9 mouse cellular contexts compared by ENCODE assay signal in genomic region chr11:69503863-69504280, GRCm38 (mm10). TPM values are rescaled to one million over a fixed set of nuclear protein-coding genes. Genes with fewer than 3 reads are reported as not detected.
A peak's percentile ranks its signal among the peaks of the same experiment; 100 is the strongest.
DNase-seq lines count a peak whose midpoint lies in the region; ATAC-seq and TF ChIP-seq lines count a peak whose summit lies in the region.
"Had no signal": no experiment of that assay in that cellular context is flagged by ENCODE, and none has a peak within 500 bp of the region (broad histone marks: within the 10 kb centered on the region; RNA-seq: fewer than 3 reads in every experiment).

No protein-coding gene starts in this region.

- H3K4me1 ChIP-seq in kidney, adult 2 months (ENCODE audit: control insufficient read depth, insufficient read depth, low read length) = no peaks in the 10 kb centered on the region
- H3K4me1 ChIP-seq: midbrain, embryonic 12.5 days had no signal

- 0 out of 2 replicates have a peak, but pooled peaks have one; percentile 32 for ATAC-seq in common myeloid progenitor, adult 5-6 weeks (replicated peaks; ENCODE audit: low read depth, poor library complexity, severe bottlenecking)
- no peak for ATAC-seq in CD4-positive, CD25-positive, alpha-beta regulatory T cell, adult 4 months

- H3K36me3 ChIP-seq in kidney, adult 2 months (ENCODE audit: control insufficient read depth, insufficient read depth, low read length) = no peaks in the 10 kb centered on the region
- H3K36me3 ChIP-seq: midbrain, embryonic 12.5 days had no signal

- no peak overlapping the region for H3K4me3 ChIP-seq in kidney, adult 2 months (ENCODE audit: insufficient read depth, low read depth, low read length)
- H3K4me3 ChIP-seq: midbrain, embryonic 12.5 days had no signal

- intact Hi-C loops in heart, postnatal 25 days (cut with DNase I) = loop anchor here (5.0 kb wide), 1 partner anchor 52 kb away; no protein-coding TSS in a partner anchor

- no peak for TF ChIP-seq CTCF in kidney, adult 2 months (conservative IDR thresholded peaks at IDR 0.05; ENCODE audit: insufficient read depth, insufficient read length, low read depth, low read length)

- DNase-seq in kidney, adult 2 months = peak; percentile 7
- no peak for DNase-seq in kidney, adult 11 months
- DNase-seq in heart, postnatal 25 days (ENCODE audit: low spot score) = peak; percentile 57
- DNase-seq in lung, postnatal 4 days = peak; percentile 40 to 51
- DNase-seq in layer of hippocampus, postnatal 14 days (ENCODE audit: low spot score in 2 of 2) = no peak
- no peak for DNase-seq in left cerebral cortex, adult 9 months (ENCODE audit: low spot score in 2 of 2)

- H3K27me3 ChIP-seq in kidney, adult 2 months (replicated peaks; ENCODE audit: control insufficient read depth, insufficient read depth, low read length) = no peaks in the 10 kb centered on the region
- H3K27me3 ChIP-seq: midbrain, embryonic 12.5 days had no signal

- WGBS in kidney, adult 2 months = 44% methylated on average over 4 of the region's 4 CpGs

- no peak overlapping the region for H3K27ac ChIP-seq in kidney, adult 2 months (ENCODE audit: insufficient read depth, low read depth, low read length)
- H3K27ac ChIP-seq: midbrain, embryonic 12.5 days had no signal

- TF ChIP-seq POLR2A in kidney, adult 2 months (IDR thresholded peaks at IDR 0.05; ENCODE audit: low read depth, low read length) = no peak

RNA-seq across cellular contexts. Expression of gene Dnah2, which starts 45.0 kb away (rescaled TPM):
- 0.50 and 0.73 TPM in 2 replicates for polyA plus RNA-seq in kidney, adult 2 months (2012; rRNA removed)
- total RNA-seq in common myeloid progenitor, adult 5-6 weeks (2017) = 0.68 TPM in 1 of 2 replicates, not detected in the other
- total RNA-seq in heart, postnatal 25 days (2021) = under 1 TPM; 0.17 to 0.39 TPM
- 1 to 10 TPM; 5.8 to 6.3 TPM for total RNA-seq in layer of hippocampus, postnatal 14 days (2021)
- under 1 TPM in 1 of 2 experiments, not detected in 1; 0.09 TPM for polyA plus RNA-seq in CD4-positive, CD25-positive, alpha-beta regulatory T cell, adult 4 months (2017; shearing (Covaris generic))

RNA-seq across cellular contexts. Expression of gene Efnb3, which starts 56.1 kb away (rescaled TPM):
- 0.81 and 0.84 TPM in 2 replicates for polyA plus RNA-seq in kidney, adult 2 months (2012; rRNA removed)
- total RNA-seq in common myeloid progenitor, adult 5-6 weeks (2017) = 0.55 TPM in 1 of 2 replicates, not detected in the other
- total RNA-seq in heart, postnatal 25 days (2021) = 10 to 100 TPM; 64.1 to 71.6 TPM
- 100 to 1,000 TPM; 144 to 156 TPM for total RNA-seq in layer of hippocampus, postnatal 14 days (2021)
- under 1 TPM; 0.27 to 0.37 TPM for polyA plus RNA-seq in CD4-positive, CD25-positive, alpha-beta regulatory T cell, adult 4 months (2017; shearing (Covaris generic))

Comparison
In these comparisons a context has a peak if more than half of its experiments do, and no peak if none do; other contexts are left out.
1. DNase-seq: peak in kidney, adult 2 months (single experiment), heart, postnatal 25 days (single experiment) and lung, postnatal 4 days (2 of 2); none in kidney, adult 11 months (single experiment), layer of hippocampus, postnatal 14 days (0 of 2) and left cerebral cortex, adult 9 months (0 of 2).
2. RNA of gene Efnb3, which starts 56.1 kb away (total RNA-seq): 144 to 156 TPM in layer of hippocampus, postnatal 14 days and 64.1 to 71.6 TPM in heart, postnatal 25 days; 0.55 TPM in common myeloid progenitor, adult 5-6 weeks; every median in the first group is over 10 times any median in the second.